Mouse (Mus musculus) midbrain, embryonic 15.5 days (tissue): Measurements from ENCODE around the gene Gm20388. TPM values are rescaled to one million over a fixed set of nuclear protein-coding genes. Genes with fewer than 3 reads are reported as not detected.
"Not testable (repeated sequence)": the region's sequence is repeated elsewhere in the genome, so short reads cannot be mapped to it uniquely, and the experiment has no call there.

Experiments
- ATAC-seq: fragments of 200-750 bp; cut with Nextera tagmentation; replicated peaks from 2 replicates; pipeline ENCODE4 v1.8.0; 2017; ENCODE audit warnings: moderate TSS enrichment
- H3K27ac ChIP-seq: fragments of 300-500 bp; sonication (generic); 2 replicates; pipeline ENCODE4 v1.5.1; 2015; ENCODE audit warnings: mild to moderate bottlenecking, inconsistent platforms
- H3K27me3 ChIP-seq: fragments of 300-500 bp; sonication (generic); replicated peaks from 2 replicates; pipeline ENCODE4 v1.6.1; 2015; ENCODE audit warnings: inconsistent platforms
- H3K36me3 ChIP-seq: fragments of 300-500 bp; sonication (generic); replicated peaks from 2 replicates; pipeline ENCODE4 v1.6.1; 2015; ENCODE audit warnings: inconsistent platforms
- H3K4me1 ChIP-seq: fragments of 300-500 bp; sonication (generic); 2 replicates; pipeline ENCODE4 v1.6.1; 2015; ENCODE audit warnings: inconsistent platforms
- H3K4me2 ChIP-seq: fragments of 300-500 bp; sonication (generic); 2 replicates; pipeline ENCODE4 v1.6.1; 2015; ENCODE audit warnings: inconsistent platforms, mild to moderate bottlenecking, moderate library complexity
- H3K4me3 ChIP-seq: fragments of 300-500 bp; sonication (generic); 2 replicates; pipeline ENCODE4 v1.5.1; 2015; ENCODE audit warnings: mild to moderate bottlenecking, inconsistent platforms
- H3K9ac ChIP-seq: fragments of 300-500 bp; sonication (generic); 2 replicates; pipeline ENCODE4 v1.6.1; 2015; ENCODE audit warnings: mild to moderate bottlenecking, inconsistent platforms
- H3K9me3 ChIP-seq: fragments of 300-500 bp; sonication (generic); 2 replicates; pipeline ENCODE4 v1.6.1; 2016; ENCODE audit warnings: inconsistent platforms
- WGBS: fragments of 180-500 bp; shearing (Covaris S2); methylation state at CpG from one replicate; pipeline ENCODE4 v1.1.7; 2015; ENCODE audit warnings: mixed read lengths; 5-methylcytosine and 5-hydroxymethylcytosine counted together
- polyA plus RNA-seq: library from polyadenylated mRNA; unstranded; fragments of >200 nt; fragmentation: Nextera tagmentation; extraction: Ambion mirVana; gene quantifications from 2 replicates; pipeline ENCODE4 v1.2.1, GENCODE M21; 2015

Gene Gm20388
- polyA plus RNA-seq, 1 experiment from 2014 or later, result 5.6 TPM

- Histone ChIP-seq H3K9ac (no peak overlapping the region), H3K27me3 (peaks cover 3% of the 10 kb centered on the region; the same call in 1 of the 2 replicates), H3K36me3 (no peaks in the 10 kb centered on the region), H3K9me3 (no peaks in the 10 kb centered on the region), H3K4me1 (no peaks in the 10 kb centered on the region), H3K4me2 (no peak overlapping the region), H3K4me3 (no peak overlapping the region), H3K27ac (no peak overlapping the region)
- 70% methylated on average over 5 of the region's 5 CpGs for WGBS
- no peak for ATAC-seq
These were observed 1526.0 kb downstream of the Gm20388 start for GRCm38 (mm10) chr8:121436656-121437055.

- WGBS, result 72% methylated on average over 6 of the region's 6 CpGs
- no peak overlapping the region for H3K9ac ChIP-seq
- H3K4me2 ChIP-seq, result no peak overlapping the region
- no peaks in the 10 kb centered on the region for H3K9me3 ChIP-seq
- H3K36me3 ChIP-seq, result no peaks in the 10 kb centered on the region
- H3K4me3 ChIP-seq, result no peak overlapping the region
- H3K27me3 ChIP-seq, result peaks cover 3% of the 10 kb centered on the region; the same call in 1 of the 2 replicates
- no peaks in the 10 kb centered on the region for H3K4me1 ChIP-seq
- no peak for ATAC-seq
- H3K27ac ChIP-seq, result no peak overlapping the region
These were observed 1526.9 kb downstream of the Gm20388 start for GRCm38 (mm10) chr8:121437506-121437905.

- no peaks in the 10 kb centered on the region for H3K27me3 ChIP-seq
- WGBS, result 28% methylated on average over 6 of the region's 6 CpGs
- no peak overlapping the region for H3K4me2 ChIP-seq
- H3K9ac ChIP-seq, result no peak overlapping the region
- no peak for ATAC-seq
- no peaks in the 10 kb centered on the region for H3K9me3 ChIP-seq
- H3K27ac ChIP-seq, result no peak overlapping the region
- H3K4me3 ChIP-seq, result no peak overlapping the region
- no peaks in the 10 kb centered on the region for H3K4me1 ChIP-seq
- no peaks in the 10 kb centered on the region for H3K36me3 ChIP-seq
These were observed 1527.5 kb downstream of the Gm20388 start for GRCm38 (mm10) chr8:121438111-121438510.

- no peaks in the 10 kb centered on the region for H3K9me3 ChIP-seq
- no peak overlapping the region for H3K9ac ChIP-seq
- H3K27ac ChIP-seq, result no peak overlapping the region
- no peaks in the 10 kb centered on the region for H3K4me1 ChIP-seq
- 81% methylated on average over 4 of the region's 4 CpGs for WGBS
- H3K36me3 ChIP-seq, result no peaks in the 10 kb centered on the region
- ATAC-seq, result no peak
- H3K27me3 ChIP-seq, result no peaks in the 10 kb centered on the region
- H3K4me2 ChIP-seq, result no peak overlapping the region
- H3K4me3 ChIP-seq, result no peak overlapping the region
These were observed 1528.7 kb downstream of the Gm20388 start for GRCm38 (mm10) chr8:121439351-121439750.

- Histone ChIP-seq H3K36me3 (no peaks in the 10 kb centered on the region), H3K4me2 (no peak overlapping the region), H3K4me3 (no peak overlapping the region), H3K9me3 (no peaks in the 10 kb centered on the region), H3K9ac (no peak overlapping the region), H3K4me1 (no peaks in the 10 kb centered on the region), H3K27me3 (no peaks in the 10 kb centered on the region), H3K27ac (no peak overlapping the region)
- ATAC-seq, result no peak
- 68% methylated on average over 7 of the region's 7 CpGs for WGBS
These were observed 1532.7 kb downstream of the Gm20388 start for GRCm38 (mm10) chr8:121443361-121443760.

GRCm38 (mm10) chr8:121444521-121444920 lies 1533.9 kb downstream of the Gm20388 start:
- H3K4me1 ChIP-seq, H3K9ac ChIP-seq, H3K4me3 ChIP-seq, ATAC-seq, H3K27me3 ChIP-seq, H3K36me3 ChIP-seq, H3K27ac ChIP-seq, H3K4me2 ChIP-seq, H3K9me3 ChIP-seq: not testable (repeated sequence)
- 88% methylated on average over 1 of the region's 1 CpGs for WGBS

- H3K27ac ChIP-seq, result no peak overlapping the region
- H3K4me2 ChIP-seq, result no peak overlapping the region
- no peak for ATAC-seq
- no peak overlapping the region for H3K4me3 ChIP-seq
- no peaks in the 10 kb centered on the region for H3K4me1 ChIP-seq
- WGBS, result 83% methylated on average over 10 of the region's 10 CpGs
- no peaks in the 10 kb centered on the region for H3K9me3 ChIP-seq
- H3K9ac ChIP-seq, result no peak overlapping the region
- no peaks in the 10 kb centered on the region for H3K27me3 ChIP-seq
- no peaks in the 10 kb centered on the region for H3K36me3 ChIP-seq
These were observed 1534.4 kb downstream of the Gm20388 start for GRCm38 (mm10) chr8:121445027-121445471.

- 87% methylated on average over 12 of the region's 12 CpGs for WGBS
- ATAC-seq, result no peak
These were observed 1535.5 kb downstream of the Gm20388 start for GRCm38 (mm10) chr8:121446133-121446532.

GRCm38 (mm10) chr8:121446862-121447261 lies 1536.2 kb downstream of the Gm20388 start:
- Histone ChIP-seq H3K4me1 (no peaks in the 10 kb centered on the region), H3K4me3 (no peak overlapping the region), H3K27ac (no peak overlapping the region), H3K4me2 (no peak overlapping the region), H3K27me3 (no peaks in the 10 kb centered on the region), H3K36me3 (no peaks in the 10 kb centered on the region), H3K9ac (no peak overlapping the region), H3K9me3 (no peaks in the 10 kb centered on the region)
- 89% methylated on average over 6 of the region's 6 CpGs for WGBS
- no peak for ATAC-seq

More at GRCm38 (mm10) chr8:121446133-121446532, 1535.5 kb downstream of the Gm20388 start:
- no peaks in the 10 kb centered on the region for H3K36me3 ChIP-seq
- H3K9me3 ChIP-seq, result no peaks in the 10 kb centered on the region
- no peak overlapping the region for H3K4me2 ChIP-seq
- H3K4me3 ChIP-seq, result no peak overlapping the region
- H3K4me1 ChIP-seq, result no peaks in the 10 kb centered on the region
- no peak overlapping the region for H3K9ac ChIP-seq
- H3K27ac ChIP-seq, result no peak overlapping the region
- H3K27me3 ChIP-seq, result no peaks in the 10 kb centered on the region

- H3K36me3 ChIP-seq, result no peaks in the 10 kb centered on the region
- no peaks in the 10 kb centered on the region for H3K27me3 ChIP-seq
- H3K4me1 ChIP-seq, result no peaks in the 10 kb centered on the region
- H3K9ac ChIP-seq, result no peak overlapping the region
- H3K4me2 ChIP-seq, result no peak overlapping the region
- no peak overlapping the region for H3K27ac ChIP-seq
- ATAC-seq, result no peak
- no peaks in the 10 kb centered on the region for H3K9me3 ChIP-seq
- WGBS, result 61% methylated on average over 8 of the region's 8 CpGs
- H3K4me3 ChIP-seq, result no peak overlapping the region
These were observed 1539.6 kb downstream of the Gm20388 start for GRCm38 (mm10) chr8:121450211-121450610.

GRCm38 (mm10) chr8:121451404-121452076 lies 1540.9 kb downstream of the Gm20388 start:
- H3K9me3 ChIP-seq, result no peaks in the 10 kb centered on the region
- H3K27me3 ChIP-seq, result no peaks in the 10 kb centered on the region
- H3K4me1 ChIP-seq, result no peaks in the 10 kb centered on the region
- no peak overlapping the region for H3K27ac ChIP-seq
- no peak overlapping the region for H3K4me3 ChIP-seq
- WGBS, result 83% methylated on average over 16 of the region's 16 CpGs
- ATAC-seq, result no peak
- no peak overlapping the region for H3K4me2 ChIP-seq
- H3K36me3 ChIP-seq, result no peaks in the 10 kb centered on the region
- no peak overlapping the region for H3K9ac ChIP-seq

- Histone ChIP-seq H3K9ac (no peak overlapping the region), H3K36me3 (no peaks in the 10 kb centered on the region), H3K4me2 (no peak overlapping the region), H3K4me1 (no peaks in the 10 kb centered on the region), H3K27ac (no peak overlapping the region), H3K4me3 (no peak overlapping the region), H3K9me3 (no peaks in the 10 kb centered on the region), H3K27me3 (no peaks in the 10 kb centered on the region)
- ATAC-seq, result no peak
- 84% methylated on average over 17 of the region's 17 CpGs for WGBS
These were observed 1544.1 kb downstream of the Gm20388 start for GRCm38 (mm10) chr8:121454737-121455136.

- H3K4me1 ChIP-seq, result no peaks in the 10 kb centered on the region
- no peaks in the 10 kb centered on the region for H3K27me3 ChIP-seq
- H3K36me3 ChIP-seq, result no peaks in the 10 kb centered on the region
- no peak overlapping the region for H3K4me3 ChIP-seq
- H3K27ac ChIP-seq, result no peak overlapping the region
- no peak overlapping the region for H3K9ac ChIP-seq
- H3K4me2 ChIP-seq, result no peak overlapping the region
- no peak for ATAC-seq
- H3K9me3 ChIP-seq, result no peaks in the 10 kb centered on the region
- 68% methylated on average over 3 of the region's 3 CpGs for WGBS
These were observed 1550.6 kb downstream of the Gm20388 start for GRCm38 (mm10) chr8:121461192-121461591.
